Mouse (Mus musculus): ENCODE results near the gene Nemp1.

The Nemp1 gene

GRCm38 (mm10) chr10:127666501-127667268 is at the start of gene Nemp1:
Gene Nemp1, plus strand, starts transcription at chr10:127666901.
- DNase-seq (ENCODE audit: low read depth, low spot score), result peak; percentile 74

GRCm38 (mm10) chr10:127617294-127617693 is 49.4 kb upstream of the Nemp1 start:
- DNase-seq (ENCODE audit: low read depth, low spot score), result no peak

GRCm38 (mm10) chr10:127618173-127618572 is 48.5 kb upstream of the Nemp1 start:
- DNase-seq (ENCODE audit: low read depth, low spot score), result no peak

DNA sequence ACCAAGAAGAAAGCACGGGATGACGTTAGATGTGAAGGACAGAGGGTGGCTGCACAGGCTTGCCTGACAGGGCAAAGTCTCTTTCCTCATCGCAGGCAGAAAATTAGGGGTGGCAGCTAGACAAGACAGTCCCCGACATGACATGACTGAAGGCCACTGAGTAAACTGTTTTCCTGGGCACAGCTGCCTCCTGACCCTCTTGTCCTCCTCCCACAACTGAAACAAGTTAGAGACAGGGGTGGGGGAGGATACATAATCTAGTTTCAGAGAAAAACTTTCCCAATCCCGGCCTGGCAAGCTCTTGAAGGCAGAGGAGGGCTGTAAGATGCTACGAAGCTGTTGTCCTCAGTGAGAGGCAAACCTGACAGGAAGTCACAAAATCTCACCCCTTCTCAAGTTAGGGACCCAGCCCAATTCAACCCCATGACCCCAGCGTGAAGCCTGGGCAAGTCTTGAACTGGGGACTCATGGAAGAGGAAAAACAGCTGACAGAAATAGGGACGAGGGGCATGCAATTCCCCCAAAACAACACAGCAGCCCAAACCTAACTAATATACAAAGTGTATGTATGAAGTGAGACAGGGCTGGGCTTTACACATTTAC is 47.5 kb upstream of the Nemp1 start:
- DNase-seq (ENCODE audit: low read depth, low spot score), result no peak

DNA sequence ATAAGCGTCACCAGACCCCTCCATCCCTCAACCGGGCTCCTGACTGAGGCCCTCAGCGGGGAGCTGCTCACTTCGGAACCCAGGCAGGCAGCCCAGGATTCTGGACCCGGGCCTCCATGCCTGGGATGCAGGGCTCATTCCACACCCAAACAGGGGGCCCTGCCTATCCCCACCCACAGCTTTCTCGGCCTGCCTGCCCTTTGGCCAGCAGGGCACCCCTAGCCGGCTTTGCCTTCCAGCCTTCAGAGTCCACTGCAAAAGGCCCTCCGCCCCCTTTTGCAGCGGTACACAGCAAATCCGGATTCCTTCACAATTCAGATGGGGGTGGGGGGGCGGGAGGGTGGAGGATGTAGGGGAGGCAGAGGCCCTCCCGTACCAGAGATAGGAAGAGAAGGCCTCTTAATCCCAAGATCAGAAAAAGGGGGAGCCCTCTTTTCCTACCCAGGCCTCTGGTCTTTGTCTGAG is 46.7 kb upstream of the Nemp1 start:
- no peak for DNase-seq (ENCODE audit: low read depth, low spot score)

GRCm38 (mm10) chr10:127620406-127621190 is 46.1 kb upstream of the Nemp1 start, which contains the start of gene Lrp1:
Gene Lrp1, minus strand, starts transcription at chr10:127621148.
- peak; percentile 61 for DNase-seq (ENCODE audit: low read depth, low spot score)

DNA sequence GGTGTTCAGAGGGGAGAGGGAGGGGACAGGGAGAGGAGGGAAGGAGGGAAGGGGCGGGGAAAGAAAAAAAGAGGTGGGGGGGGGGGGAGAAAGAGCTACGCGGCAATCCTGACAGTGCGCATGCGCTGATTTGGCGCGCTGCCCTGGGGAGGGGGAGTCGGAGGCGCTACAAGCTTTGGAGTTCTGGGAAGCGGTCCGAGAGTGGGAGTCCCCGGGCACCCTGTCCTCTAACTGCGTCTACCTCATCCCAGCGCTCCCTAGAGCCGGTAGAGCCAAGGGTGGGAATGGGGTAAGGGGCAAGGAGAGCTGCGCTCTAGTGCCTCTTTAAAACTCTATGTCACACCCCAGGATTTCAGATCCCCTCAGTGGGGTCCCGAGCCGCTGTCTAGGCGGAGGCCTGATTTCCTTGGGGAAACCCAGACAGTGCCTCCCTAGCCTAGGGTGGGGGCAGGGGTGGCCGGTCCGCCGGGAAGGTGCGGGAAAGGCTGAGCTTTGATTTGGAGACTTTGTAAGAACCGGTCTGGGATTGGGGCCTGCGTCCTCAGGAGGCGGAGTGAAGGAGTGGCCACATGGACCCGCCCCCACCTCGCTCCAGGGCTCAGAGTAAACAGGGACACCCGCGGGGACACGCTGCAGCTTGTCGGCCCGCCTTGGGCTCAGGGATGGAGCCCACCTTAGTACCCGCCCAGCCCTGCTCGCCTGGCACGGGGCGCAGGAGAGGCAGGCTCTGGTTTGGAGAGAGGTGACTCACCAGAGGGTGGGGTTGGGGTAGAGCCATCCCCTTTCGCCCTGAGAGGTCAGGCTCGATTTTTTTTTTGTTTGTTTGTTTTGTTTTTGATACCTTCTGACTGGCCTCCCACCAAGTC is 45.3 kb upstream of the Nemp1 start:
- DNase-seq (ENCODE audit: low read depth, low spot score), result peak; percentile 95

GRCm38 (mm10) chr10:127622057-127622392 is 44.7 kb upstream of the Nemp1 start:
- DNase-seq (ENCODE audit: low read depth, low spot score), result peak; percentile 38

DNA sequence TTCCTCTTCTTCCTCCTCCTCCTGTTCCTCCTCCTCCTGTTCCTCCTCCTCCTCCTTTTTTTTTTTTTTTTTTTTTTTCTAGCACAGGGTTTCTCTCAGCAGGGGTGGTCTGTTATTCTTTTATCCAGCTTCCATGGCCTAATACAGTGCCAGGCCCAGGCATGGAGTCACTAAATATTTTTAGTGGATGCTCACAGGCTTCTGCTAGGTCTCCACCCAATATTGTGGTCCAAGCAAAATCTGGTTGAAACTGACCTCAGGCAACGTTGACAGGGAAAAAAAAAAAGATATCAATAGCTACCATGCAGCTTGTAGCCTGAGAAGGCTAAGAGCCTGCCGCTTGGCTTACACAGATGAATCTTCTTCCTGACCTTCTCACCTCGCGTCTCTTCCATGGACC is 44.0 kb upstream of the Nemp1 start:
- no peak for DNase-seq (ENCODE audit: low read depth, low spot score)

GRCm38 (mm10) chr10:127623439-127624216 is 43.1 kb upstream of the Nemp1 start:
- DNase-seq (ENCODE audit: low read depth, low spot score), result peak; percentile 38

DNA sequence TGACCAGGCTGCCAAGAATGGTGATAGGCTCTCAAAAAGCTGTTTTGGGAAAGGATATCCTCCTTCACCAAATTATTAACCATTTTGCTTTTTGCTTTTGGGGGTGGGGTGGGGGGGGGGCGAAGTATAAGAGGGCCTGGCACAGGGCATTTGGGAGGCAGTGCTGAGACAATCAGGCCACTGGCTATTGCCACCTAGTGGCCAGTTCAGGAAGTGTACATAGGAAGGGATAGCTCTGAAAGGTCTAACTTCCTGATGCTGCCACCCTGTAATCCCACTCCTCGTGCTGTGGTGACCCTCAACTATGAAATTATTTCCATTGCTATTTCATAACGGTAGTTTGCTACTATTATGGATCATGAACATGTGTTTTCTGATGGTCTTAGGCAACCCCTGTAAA is 40.3 kb upstream of the Nemp1 start:
- peak; percentile 61 for DNase-seq (ENCODE audit: low read depth, low spot score)

GRCm38 (mm10) chr10:127631261-127632214 is 35.2 kb upstream of the Nemp1 start:
- DNase-seq (ENCODE audit: low read depth, low spot score), result no peak

DNA sequence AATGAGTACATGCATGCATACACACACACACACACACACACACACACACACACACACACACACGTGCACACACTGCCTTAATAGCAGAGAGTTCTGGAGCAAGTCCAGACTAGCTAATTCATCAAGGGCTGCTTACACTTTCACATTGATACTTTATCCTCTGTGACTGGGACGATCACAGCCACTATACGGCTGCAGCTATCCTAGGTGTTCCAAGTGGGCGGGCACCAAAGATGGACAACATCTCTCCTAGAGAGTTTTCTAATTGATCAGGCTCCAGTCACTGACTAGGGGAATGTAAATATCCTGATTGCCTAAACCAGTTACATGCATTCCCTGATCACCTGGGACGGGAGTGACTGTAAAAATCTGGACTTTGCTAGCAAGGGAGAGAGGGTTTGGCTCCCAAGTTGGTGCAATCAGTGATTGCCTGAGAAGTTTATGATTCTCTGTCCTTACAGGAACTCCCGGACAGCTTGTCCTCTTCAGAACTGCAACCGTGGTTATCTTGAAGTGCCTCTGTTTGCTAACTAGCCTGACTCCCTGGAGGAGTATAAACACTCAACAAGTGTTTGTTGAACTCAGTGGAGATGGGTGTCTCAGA is 33.9 kb upstream of the Nemp1 start:
- no peak for DNase-seq (ENCODE audit: low read depth, low spot score)

GRCm38 (mm10) chr10:127640421-127640820 is 26.3 kb upstream of the Nemp1 start:
- no peak for DNase-seq (ENCODE audit: low read depth, low spot score)

- peak; percentile 80 for DNase-seq (ENCODE audit: low read depth, low spot score)
These were observed 24.6 kb upstream of the Nemp1 start for GRCm38 (mm10) chr10:127641861-127642771.

DNA sequence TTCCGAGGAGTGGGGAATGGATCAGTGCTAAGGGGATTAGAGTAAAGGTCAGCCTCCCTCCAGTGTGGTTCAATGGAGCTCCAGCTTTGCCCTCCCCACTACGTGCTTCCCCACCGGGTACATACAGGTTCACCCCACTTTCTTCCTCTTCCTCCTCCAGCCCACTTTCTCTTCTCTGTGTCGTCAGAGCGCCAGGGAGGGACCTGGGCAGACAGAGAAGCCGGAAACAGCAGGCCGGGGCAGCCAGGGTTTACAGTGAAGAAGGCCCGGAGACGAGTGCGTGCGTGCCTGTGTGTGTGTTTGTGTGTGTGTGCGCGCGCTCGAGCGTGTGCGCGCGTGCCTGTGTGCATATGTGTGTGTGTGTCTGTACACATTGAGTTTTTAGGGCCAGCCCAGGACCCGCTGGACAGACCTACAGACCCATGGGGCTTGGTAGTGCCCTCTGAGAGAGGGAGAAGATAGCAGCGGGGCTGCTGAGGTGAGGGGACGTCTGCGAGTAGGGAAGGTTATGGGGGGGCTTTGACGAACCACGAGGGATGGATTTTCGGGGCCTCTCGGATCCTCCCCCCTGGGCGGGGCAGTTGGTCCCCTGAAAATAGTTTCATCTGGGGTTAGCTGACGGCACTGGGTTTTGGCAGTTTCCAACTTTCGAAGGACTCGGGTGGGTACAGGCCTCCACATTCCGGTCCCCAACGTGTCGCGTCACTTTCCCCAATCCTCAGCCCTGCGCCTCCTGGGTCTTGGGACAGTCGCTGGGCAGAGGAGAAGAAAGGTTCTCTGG is 23.7 kb upstream of the Nemp1 start, which contains the start of gene Stat6:
Gene Stat6 (plus strand): TSS at position 215 of the 781 bp plus-strand sequence.
- no peak for DNase-seq (ENCODE audit: low read depth, low spot score)

Measured in ES-CJ7 (cell line).